Mouse (Mus musculus) neural tube, embryonic 15.5 days (tissue): ENCODE data around the gene Iqcc. TPM values are rescaled to one million over a fixed set of nuclear protein-coding genes. Genes with fewer than 3 reads are reported as not detected.

Experiments used
- ATAC-seq: fragments of 200-750 bp; cut with Nextera tagmentation; 2 replicates; pipeline ENCODE4 v1.8.0; 2017; ENCODE audit warnings: mild to moderate bottlenecking, moderate TSS enrichment, moderate library complexity; ENCODE audit not compliant: low FRiP score
- H3K27ac ChIP-seq: fragments of 300-500 bp; sonication (generic); replicated peaks from 2 replicates; pipeline ENCODE4 v1.5.1; 2015; ENCODE audit warnings: mild to moderate bottlenecking, inconsistent platforms
- H3K27me3 ChIP-seq: fragments of 300-500 bp; sonication (generic); replicated peaks from 2 replicates; pipeline ENCODE4 v1.6.1; 2015; ENCODE audit warnings: inconsistent platforms
- H3K36me3 ChIP-seq: fragments of 300-500 bp; sonication (generic); 2 replicates; pipeline ENCODE4 v1.6.1; 2015; ENCODE audit warnings: inconsistent platforms
- H3K4me1 ChIP-seq: fragments of 300-500 bp; sonication (generic); 2 replicates; pipeline ENCODE4 v1.6.1; 2015; ENCODE audit warnings: inconsistent platforms
- H3K4me2 ChIP-seq: fragments of 300-500 bp; sonication (generic); 2 replicates; pipeline ENCODE4 v1.6.1; 2015; ENCODE audit warnings: inconsistent platforms, mild to moderate bottlenecking, moderate library complexity
- H3K4me3 ChIP-seq: fragments of 300-500 bp; sonication (generic); replicated peaks from 2 replicates; pipeline ENCODE4 v1.5.1; 2015; ENCODE audit warnings: mild to moderate bottlenecking, inconsistent platforms
- H3K9ac ChIP-seq: fragments of 300-500 bp; sonication (generic); replicated peaks from 2 replicates; pipeline ENCODE4 v1.6.1; 2015; ENCODE audit warnings: mild to moderate bottlenecking, inconsistent platforms
- H3K9me3 ChIP-seq: fragments of 300-500 bp; sonication (generic); replicated peaks from 2 replicates; pipeline ENCODE4 v1.6.1; 2016; ENCODE audit warnings: inconsistent platforms
- WGBS: fragments of 180-500 bp; shearing (Covaris S2); methylation state at CpG from one replicate; pipeline ENCODE4 v1.1.7; 2015; ENCODE audit warnings: mixed read lengths; 5-methylcytosine and 5-hydroxymethylcytosine counted together
- polyA plus RNA-seq: library from polyadenylated mRNA; unstranded; fragments of >200 nt; fragmentation: Nextera tagmentation; extraction: Ambion mirVana; gene quantifications from 2 replicates; pipeline ENCODE4 v1.2.1, GENCODE M21; 2015

Iqcc gene
- polyA plus RNA-seq, 1 experiment from 2014 or later = 34.5 TPM

DNA sequence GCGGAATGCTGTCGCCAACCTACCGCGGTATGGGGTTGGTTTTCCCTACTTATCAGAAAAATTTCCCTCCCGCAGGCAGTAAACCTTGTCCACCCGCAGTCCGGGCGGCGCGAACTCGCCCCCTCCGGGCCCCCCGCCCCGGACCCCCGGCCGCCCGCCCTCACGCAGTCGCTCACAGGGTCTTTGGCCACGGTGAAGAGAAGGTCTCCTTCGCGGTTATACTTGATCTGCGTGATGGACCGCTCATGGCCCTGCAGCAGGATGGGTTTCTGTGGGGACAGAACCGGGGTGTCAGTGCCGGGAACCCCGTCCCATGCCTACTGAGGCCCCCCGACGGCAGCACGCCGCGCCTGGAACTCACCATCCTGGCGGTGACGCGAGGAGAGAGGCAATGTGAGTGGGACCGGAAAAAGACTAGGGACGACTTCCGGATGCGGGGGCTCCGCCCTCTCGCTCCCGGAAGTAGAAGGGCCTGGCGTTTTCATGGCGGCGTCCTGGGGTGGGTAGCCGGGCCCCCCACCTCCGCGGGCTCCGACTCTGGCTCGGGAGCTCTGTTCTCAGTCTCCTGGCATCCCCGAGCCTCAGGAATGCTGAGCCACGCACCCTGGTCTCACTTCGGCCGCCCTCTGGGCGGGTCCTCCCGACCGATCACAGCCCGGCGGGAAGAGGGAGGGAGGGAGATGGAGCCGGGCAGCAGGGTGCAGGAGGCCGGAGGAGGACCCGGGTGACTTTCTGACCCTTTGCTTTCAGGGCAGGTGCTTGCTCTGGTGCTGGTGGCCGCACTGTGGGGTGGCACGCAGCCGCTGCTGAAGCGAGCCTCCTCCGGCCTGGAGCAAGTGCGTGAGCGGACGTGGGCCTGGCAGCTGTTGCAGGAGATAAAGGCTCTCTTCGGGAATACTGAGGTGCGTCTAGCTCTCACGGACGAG is 18.4 kb downstream of the Iqcc start, which contains the start of the genes Eif3i and Tmem234:
Gene Eif3i (minus strand): TSS at position 416 of the 926 bp plus-strand sequence.
Gene Tmem234 (plus strand): TSS at position 436 of the 926 bp plus-strand sequence.
- under 1% methylated on average over 74 of the region's 74 CpGs for WGBS
- H3K36me3 ChIP-seq = peaks cover 29% of the 10 kb centered on the region
- no peaks in the 10 kb centered on the region for H3K27me3 ChIP-seq
- H3K4me3 ChIP-seq = peak within 1 kb of the TSS; percentile 98
- H3K4me2 ChIP-seq = peak within 1 kb of the TSS; percentile 88
- peak; percentile 92 for ATAC-seq
- peak within 1 kb of the TSS; percentile 98 for H3K9ac ChIP-seq
- H3K27ac ChIP-seq = peak within 1 kb of the TSS; percentile 83
- no peaks in the 10 kb centered on the region for H3K9me3 ChIP-seq
- H3K4me1 ChIP-seq = peaks cover 35% of the 10 kb centered on the region

DNA sequence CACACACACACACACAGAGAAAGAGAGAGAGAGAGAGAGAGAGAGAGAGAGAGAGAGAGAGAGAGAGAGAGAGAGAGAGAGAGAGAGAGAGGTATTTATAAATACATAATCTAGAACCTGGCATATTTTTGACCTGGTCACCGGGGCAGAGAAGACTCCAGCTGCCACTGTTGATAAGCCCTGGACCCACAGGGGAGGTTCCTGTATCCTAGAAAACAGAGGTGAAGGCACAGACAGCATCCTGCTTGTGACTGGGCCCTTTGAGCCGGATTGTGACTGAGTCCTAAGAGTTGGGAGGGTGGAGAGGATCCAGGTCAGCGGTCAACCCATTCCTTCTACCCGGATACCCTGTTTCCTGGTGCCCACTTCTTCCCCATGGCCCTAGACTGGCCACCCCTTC is 30.0 kb downstream of the Iqcc start:
- H3K4me2 ChIP-seq = no peak overlapping the region
- no peak overlapping the region for H3K27ac ChIP-seq
- 0 out of 2 replicates have a peak, but pooled peaks cover 7% of the 10 kb centered on the region for H3K4me1 ChIP-seq
- H3K9me3 ChIP-seq = no peaks in the 10 kb centered on the region
- H3K4me3 ChIP-seq = no peak overlapping the region
- H3K9ac ChIP-seq = no peak overlapping the region
- H3K36me3 ChIP-seq = peaks cover 36% of the 10 kb centered on the region
- no peaks in the 10 kb centered on the region; the same call in 1 of the 2 replicates for H3K27me3 ChIP-seq
- WGBS = 69% methylated on average over 4 of the region's 4 CpGs
- ATAC-seq = no peak

DNA sequence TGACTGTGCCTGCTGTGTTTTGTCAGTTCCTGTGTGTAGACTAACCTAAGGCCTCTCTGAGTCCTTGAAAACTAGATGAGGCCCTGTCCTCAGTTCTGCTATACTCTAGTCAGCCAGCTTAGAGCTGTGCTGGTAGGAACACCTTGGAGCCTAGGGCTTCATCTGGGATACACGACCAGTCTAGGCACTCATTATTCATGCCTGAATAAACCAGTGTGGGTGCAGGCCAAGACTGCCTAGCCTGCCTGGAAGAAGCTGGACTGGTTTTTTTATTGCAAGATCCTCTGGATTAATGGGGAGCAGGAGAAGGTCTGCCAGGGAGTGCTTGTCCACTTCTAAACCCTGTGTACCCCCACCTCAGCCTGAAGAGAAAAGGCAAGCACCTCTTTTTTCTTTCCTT is 32.0 kb downstream of the Iqcc start:
- H3K9me3 ChIP-seq = no peaks in the 10 kb centered on the region
- no peak overlapping the region for H3K4me2 ChIP-seq
- H3K27ac ChIP-seq = no peak overlapping the region
- no peaks in the 10 kb centered on the region; the same call in 1 of the 2 replicates for H3K27me3 ChIP-seq
- no peak for ATAC-seq
- 0 out of 2 replicates have a peak, but pooled peaks cover 7% of the 10 kb centered on the region for H3K4me1 ChIP-seq
- peaks cover 18% of the 10 kb centered on the region for H3K36me3 ChIP-seq
- 25% methylated on average over 1 of the region's 1 CpGs for WGBS
- no peak overlapping the region for H3K4me3 ChIP-seq
- H3K9ac ChIP-seq = no peak overlapping the region

- Histone ChIP-seq H3K9me3 (no peaks in the 10 kb centered on the region), H3K9ac (no peak overlapping the region), H3K4me2 (peak overlapping the region; percentile 54), H3K36me3 (peaks cover 7% of the 10 kb centered on the region), H3K4me3 (no peak overlapping the region), H3K27ac (no peak overlapping the region), H3K27me3 (no peaks in the 10 kb centered on the region; the same call in 1 of the 2 replicates), H3K4me1 (0 out of 2 replicates have a peak, but pooled peaks cover 7% of the 10 kb centered on the region)
- WGBS = 79% methylated on average over 9 of the region's 9 CpGs
- ATAC-seq = no peak
Measured at GRCm38 (mm10) chr4:129585773-129586172, 33.1 kb downstream of the Iqcc start.

GRCm38 (mm10) chr4:129584884-129585608 is 33.9 kb downstream of the Iqcc start:
- Histone ChIP-seq H3K9me3 (no peaks in the 10 kb centered on the region), H3K4me2 (peak overlapping the region; percentile 54), H3K36me3 (0 out of 2 replicates have a peak, but pooled peaks cover 2% of the 10 kb centered on the region), H3K9ac (peak overlapping the region; percentile 8; the same call in 1 of the 2 replicates), H3K27ac (no peak overlapping the region), H3K4me1 (0 out of 2 replicates have a peak, but pooled peaks cover 7% of the 10 kb centered on the region), H3K27me3 (no peaks in the 10 kb centered on the region; the same call in 1 of the 2 replicates), H3K4me3 (peak overlapping the region; percentile 29)
- 2% methylated on average over 36 of the region's 36 CpGs for WGBS
- peak; percentile 31; the same call in 1 of the 2 replicates for ATAC-seq

GRCm38 (mm10) chr4:129584370-129584769 is 34.5 kb downstream of the Iqcc start:
- ATAC-seq = no peak
- 87% methylated on average over 1 of the region's 1 CpGs for WGBS
- Histone ChIP-seq H3K27me3 (no peaks in the 10 kb centered on the region; the same call in 1 of the 2 replicates), H3K9ac (no peak overlapping the region), H3K36me3 (0 out of 2 replicates have a peak, but pooled peaks cover 2% of the 10 kb centered on the region), H3K4me3 (no peak overlapping the region), H3K4me2 (peak overlapping the region; percentile 54), H3K9me3 (no peaks in the 10 kb centered on the region), H3K27ac (no peak overlapping the region), H3K4me1 (0 out of 2 replicates have a peak, but pooled peaks cover 7% of the 10 kb centered on the region)

DNA sequence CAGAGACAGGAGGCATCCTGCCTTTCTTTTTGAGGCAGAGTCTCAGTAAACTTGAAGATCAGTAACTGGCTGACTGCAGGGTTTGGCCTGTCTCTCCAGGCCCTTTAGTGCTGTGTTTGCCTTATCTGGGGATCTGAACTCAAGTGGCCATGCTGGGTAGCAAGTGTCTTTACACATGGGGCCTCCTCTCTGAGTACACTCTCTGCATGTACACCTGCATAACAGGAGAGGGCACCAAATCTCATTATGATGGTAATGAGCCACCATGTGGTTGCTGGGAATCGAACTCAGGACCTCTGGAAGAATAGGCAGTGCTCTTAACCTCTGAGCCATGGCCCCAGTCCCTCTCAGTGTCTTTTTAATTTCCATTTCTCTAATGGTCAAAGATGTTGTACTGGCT is 36.6 kb downstream of the Iqcc start:
- Histone ChIP-seq H3K27me3 (no peaks in the 10 kb centered on the region; the same call in 1 of the 2 replicates), H3K4me3 (no peak overlapping the region), H3K4me2 (no peak overlapping the region), H3K9ac (no peak overlapping the region), H3K9me3 (no peaks in the 10 kb centered on the region), H3K27ac (no peak overlapping the region), H3K36me3 (no peaks in the 10 kb centered on the region), H3K4me1 (peaks cover 9% of the 10 kb centered on the region; the same call in 1 of the 2 replicates)
- 82% methylated on average over 1 of the region's 1 CpGs for WGBS
- ATAC-seq = no peak

DNA sequence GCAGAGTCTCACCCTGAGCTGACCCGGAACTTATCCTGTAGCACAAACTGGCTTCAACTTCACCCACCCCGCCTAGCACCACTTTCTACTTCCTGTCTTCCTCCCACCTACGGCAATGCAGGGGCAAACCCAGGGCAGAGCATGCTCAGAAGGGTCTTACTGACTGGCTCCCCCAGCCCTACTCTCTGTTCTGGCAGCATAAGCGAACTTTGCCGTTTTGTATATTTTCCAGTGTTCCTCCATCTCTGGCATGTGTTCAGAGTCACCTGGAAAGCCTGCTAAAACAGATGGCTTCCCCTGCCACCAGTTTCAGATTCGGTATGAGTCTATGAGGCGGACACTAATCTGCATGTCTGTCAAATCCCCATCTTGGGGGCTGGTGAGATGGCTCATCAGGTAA is 38.6 kb downstream of the Iqcc start:
- H3K4me1 ChIP-seq = peaks cover 14% of the 10 kb centered on the region
- H3K4me2 ChIP-seq = no peak overlapping the region
- H3K36me3 ChIP-seq = no peaks in the 10 kb centered on the region
- H3K27me3 ChIP-seq = no peaks in the 10 kb centered on the region; the same call in 1 of the 2 replicates
- no peak overlapping the region for H3K4me3 ChIP-seq
- H3K9ac ChIP-seq = no peak overlapping the region
- H3K27ac ChIP-seq = no peak overlapping the region
- ATAC-seq = no peak
- 72% methylated on average over 7 of the region's 7 CpGs for WGBS
- H3K9me3 ChIP-seq = no peaks in the 10 kb centered on the region

GRCm38 (mm10) chr4:129578466-129578865 is 40.4 kb downstream of the Iqcc start, which contains the start of gene Fam167b:
Fam167b (minus strand) TSS chr4:129578549.
- Histone ChIP-seq H3K9me3 (no peaks in the 10 kb centered on the region), H3K27ac (no peak within 1 kb of the TSS), H3K4me1 (peaks cover 8% of the 10 kb centered on the region), H3K9ac (no peak within 1 kb of the TSS), H3K4me3 (no peak within 1 kb of the TSS), H3K27me3 (no peaks in the 10 kb centered on the region), H3K36me3 (no peaks in the 10 kb centered on the region), H3K4me2 (peak within 1 kb of the TSS; percentile 39)
- ATAC-seq = no peak
- 85% methylated on average over 5 of the region's 5 CpGs for WGBS

GRCm38 (mm10) chr4:129577688-129578087 is 41.2 kb downstream of the Iqcc start:
- Histone ChIP-seq H3K9me3 (no peaks in the 10 kb centered on the region), H3K36me3 (no peaks in the 10 kb centered on the region), H3K4me3 (no peak overlapping the region), H3K9ac (no peak overlapping the region), H3K4me1 (peaks cover 8% of the 10 kb centered on the region), H3K27ac (no peak overlapping the region), H3K27me3 (no peaks in the 10 kb centered on the region), H3K4me2 (no peak overlapping the region)
- no peak for ATAC-seq
- 80% methylated on average over 7 of the region's 7 CpGs for WGBS

DNA sequence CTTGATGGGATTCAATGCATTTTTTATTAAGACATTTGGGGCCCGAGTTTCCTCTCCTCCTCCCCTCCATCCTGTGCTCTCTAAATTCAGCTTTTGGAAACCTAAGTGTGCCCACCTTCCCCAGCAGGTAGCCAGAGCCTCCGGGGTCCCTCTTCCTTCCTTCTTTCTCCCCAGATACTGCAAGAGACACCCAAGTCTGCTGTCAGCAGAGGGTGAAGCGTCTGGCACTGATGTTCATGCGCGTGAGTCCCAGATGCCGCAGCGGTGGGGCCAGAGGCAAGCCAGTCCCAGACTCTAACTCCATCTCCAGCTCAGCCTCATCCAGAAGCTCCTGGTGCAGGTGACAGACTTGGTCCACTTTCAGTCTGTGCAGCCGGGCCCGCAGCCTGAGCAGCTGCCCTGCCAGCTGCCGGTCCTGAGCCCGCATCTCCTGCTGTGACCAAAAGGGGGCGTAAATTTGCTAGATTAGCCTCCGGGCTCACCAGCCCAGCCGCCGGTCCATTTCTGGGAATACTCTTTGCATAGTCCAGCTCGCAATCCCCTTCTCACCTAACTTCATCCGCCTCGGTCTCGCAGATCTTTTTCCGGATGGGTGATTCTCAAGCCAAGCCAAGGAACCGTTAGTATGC is 41.9 kb downstream of the Iqcc start:
- no peak overlapping the region for H3K4me3 ChIP-seq
- ATAC-seq = no peak; the same call in 1 of the 2 replicates
- H3K9me3 ChIP-seq = no peaks in the 10 kb centered on the region
- 31% methylated on average over 21 of the region's 21 CpGs for WGBS
- H3K4me2 ChIP-seq = peak overlapping the region; percentile 39
- H3K36me3 ChIP-seq = no peaks in the 10 kb centered on the region
- H3K27ac ChIP-seq = no peak overlapping the region
- H3K9ac ChIP-seq = no peak overlapping the region
- H3K4me1 ChIP-seq = peaks cover 8% of the 10 kb centered on the region
- no peaks in the 10 kb centered on the region for H3K27me3 ChIP-seq
